Mouse (Mus musculus) embryonic facial prominence, embryonic 12.5 days (tissue): ENCODE results near the gene Rnf20. TPM values are rescaled to one million over a fixed set of nuclear protein-coding genes. Genes with fewer than 3 reads are reported as not detected.

Experiments used
- ATAC-seq: fragments of 200-750 bp; cut with Nextera tagmentation; 2 replicates; pipeline ENCODE4 v1.8.0; 2017; ENCODE audit not compliant: insufficient number of reproducible peaks, insufficient read depth, low FRiP score, low TSS enrichment
- H3K27ac ChIP-seq: fragments of 300-500 bp; sonication (generic); 2 replicates; pipeline ENCODE4 v1.5.1; 2016; ENCODE audit warnings: mild to moderate bottlenecking
- H3K27me3 ChIP-seq: fragments of 300-500 bp; sonication (generic); 2 replicates; pipeline ENCODE4 v1.6.1; 2016; ENCODE audit warnings: mild to moderate bottlenecking, moderate library complexity
- H3K36me3 ChIP-seq: fragments of 300-500 bp; sonication (generic); 2 replicates; pipeline ENCODE4 v1.6.1; 2016; ENCODE audit warnings: mild to moderate bottlenecking
- H3K4me1 ChIP-seq: fragments of 300-500 bp; sonication (generic); 2 replicates; pipeline ENCODE4 v1.6.1; 2016
- H3K4me2 ChIP-seq: fragments of 300-500 bp; sonication (generic); replicated peaks from 2 replicates; pipeline ENCODE4 v1.6.1; 2016; ENCODE audit warnings: mild to moderate bottlenecking, moderate library complexity
- H3K4me3 ChIP-seq: fragments of 300-500 bp; sonication (generic); 2 replicates; pipeline ENCODE4 v1.5.1; 2016; ENCODE audit warnings: mild to moderate bottlenecking
- H3K9ac ChIP-seq: fragments of 300-500 bp; sonication (generic); 2 replicates; pipeline ENCODE4 v1.6.1; 2016; ENCODE audit warnings: mild to moderate bottlenecking, moderate library complexity
- H3K9me3 ChIP-seq: fragments of 300-500 bp; sonication (generic); 2 replicates; pipeline ENCODE4 v1.6.1; 2016; ENCODE audit warnings: mild to moderate bottlenecking, moderate library complexity
- WGBS: fragments of 180-500 bp; shearing (Covaris S2); methylation state at CpG from one replicate; pipeline ENCODE4 v1.1.7; 2016; 5-methylcytosine and 5-hydroxymethylcytosine counted together
- polyA plus RNA-seq: library from polyadenylated mRNA; unstranded; fragments of >200 nt; fragmentation: Nextera tagmentation; extraction: Ambion mirVana; gene quantifications from 2 replicates; pipeline ENCODE4 v1.2.1, GENCODE M21; 2016

The Rnf20 gene
- polyA plus RNA-seq, 1 experiment from 2014 or later: 56.3 TPM

DNA sequence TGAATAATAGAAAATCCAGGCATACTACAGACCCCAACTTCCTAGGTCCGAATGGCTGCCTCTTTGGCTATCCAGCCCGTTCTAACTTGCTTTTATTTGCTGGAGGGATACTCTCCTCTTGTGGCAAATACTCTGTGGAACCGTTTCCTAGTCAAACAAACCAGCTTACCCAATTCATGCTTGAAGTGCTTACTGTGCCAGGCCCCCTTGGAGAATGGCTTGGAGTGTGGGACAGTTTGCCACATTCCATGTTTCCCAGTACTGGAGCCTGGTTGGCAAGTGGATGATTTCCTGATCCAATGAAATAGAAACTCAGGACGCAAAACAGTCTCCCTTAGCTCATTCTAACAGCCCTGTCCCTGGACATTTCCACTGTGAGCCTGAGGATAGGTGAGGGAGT lies 30.4 kb downstream of the Rnf20 start:
- peaks cover 27% of the 10 kb centered on the region for H3K36me3 ChIP-seq
- no peak overlapping the region for H3K4me2 ChIP-seq
- H3K9ac ChIP-seq: no peak overlapping the region
- ATAC-seq: no peak
- no peak overlapping the region for H3K4me3 ChIP-seq
- no peaks in the 10 kb centered on the region for H3K27me3 ChIP-seq
- H3K27ac ChIP-seq: no peak overlapping the region
- H3K9me3 ChIP-seq: no peaks in the 10 kb centered on the region
- WGBS: 85% methylated on average over 4 of the region's 4 CpGs
- no peaks in the 10 kb centered on the region for H3K4me1 ChIP-seq

DNA sequence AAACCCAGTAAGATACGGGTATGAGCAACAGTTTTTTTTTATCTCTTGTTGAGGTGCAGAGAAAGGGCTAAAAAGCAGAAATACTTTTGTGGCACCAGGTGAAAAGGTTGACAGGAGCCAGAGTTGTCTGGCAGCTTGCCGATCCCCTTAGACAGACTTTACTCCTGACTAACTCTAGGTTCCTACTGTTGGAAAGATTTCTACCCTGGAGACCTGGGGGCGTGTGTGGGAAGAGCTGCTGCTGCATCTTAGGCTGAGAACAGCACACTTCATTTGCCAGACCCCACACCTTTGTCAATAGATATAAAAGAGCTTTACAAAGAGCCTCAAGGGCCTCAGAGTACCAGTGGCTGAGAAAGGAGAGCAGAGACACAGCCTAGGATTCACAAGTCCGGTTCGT lies 33.0 kb downstream of the Rnf20 start:
- H3K4me3 ChIP-seq: no peak overlapping the region
- no peak overlapping the region for H3K27ac ChIP-seq
- no peak overlapping the region for H3K9ac ChIP-seq
- H3K9me3 ChIP-seq: no peaks in the 10 kb centered on the region
- H3K4me2 ChIP-seq: no peak overlapping the region
- H3K4me1 ChIP-seq: no peaks in the 10 kb centered on the region
- no peaks in the 10 kb centered on the region for H3K27me3 ChIP-seq
- 85% methylated on average over 5 of the region's 5 CpGs for WGBS
- no peak for ATAC-seq
- peaks cover 14% of the 10 kb centered on the region for H3K36me3 ChIP-seq

DNA sequence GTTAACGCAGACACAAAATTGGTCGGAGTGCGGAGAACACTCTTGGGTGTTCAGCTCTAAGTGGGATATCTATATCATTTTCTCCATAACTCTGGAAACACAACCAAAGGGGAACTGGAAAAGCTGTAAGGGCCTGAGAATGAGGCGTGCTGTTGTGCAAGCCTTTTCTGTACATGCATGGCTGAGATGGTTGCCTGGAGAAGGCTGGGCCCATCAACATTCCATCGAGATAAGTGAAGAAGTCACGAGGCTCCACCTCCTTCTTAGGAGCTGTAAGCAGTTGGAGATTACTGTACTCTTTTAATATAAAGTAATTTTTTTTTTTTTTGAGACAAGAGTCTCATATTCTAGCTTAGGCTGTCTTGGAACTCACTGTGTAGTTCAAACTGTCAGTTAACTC lies 44.3 kb downstream of the Rnf20 start:
- no peak overlapping the region for H3K9ac ChIP-seq
- 88% methylated on average over 6 of the region's 6 CpGs for WGBS
- no peaks in the 10 kb centered on the region for H3K9me3 ChIP-seq
- no peaks in the 10 kb centered on the region for H3K27me3 ChIP-seq
- H3K36me3 ChIP-seq: no peaks in the 10 kb centered on the region
- no peaks in the 10 kb centered on the region for H3K4me1 ChIP-seq
- no peak for ATAC-seq
- H3K4me2 ChIP-seq: no peak overlapping the region
- no peak overlapping the region for H3K27ac ChIP-seq
- H3K4me3 ChIP-seq: no peak overlapping the region

DNA sequence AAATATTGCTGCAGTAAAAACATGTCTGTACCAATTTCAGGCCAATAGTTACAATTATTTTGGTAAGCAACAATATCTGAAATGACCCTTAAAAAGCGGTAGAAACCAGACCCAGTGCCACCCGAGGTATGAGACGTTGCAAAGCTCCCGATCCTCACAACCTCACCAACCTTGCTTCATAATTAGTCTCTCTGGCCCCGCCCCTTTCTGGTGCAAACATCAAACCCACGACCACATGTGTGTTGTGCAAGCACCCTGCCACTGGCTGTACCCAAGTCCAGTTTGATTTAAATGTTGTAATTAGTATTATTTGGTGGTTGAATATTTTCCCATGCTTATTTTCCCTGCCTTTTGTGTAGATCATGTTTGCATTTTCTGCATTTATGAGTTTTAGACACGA lies 45.0 kb downstream of the Rnf20 start:
- Histone ChIP-seq H3K36me3 (no peaks in the 10 kb centered on the region), H3K9ac (no peak overlapping the region), H3K4me3 (no peak overlapping the region), H3K9me3 (no peaks in the 10 kb centered on the region), H3K27me3 (no peaks in the 10 kb centered on the region), H3K4me2 (no peak overlapping the region), H3K4me1 (no peaks in the 10 kb centered on the region), H3K27ac (no peak overlapping the region)
- no peak for ATAC-seq
- 77% methylated on average over 7 of the region's 7 CpGs for WGBS

DNA sequence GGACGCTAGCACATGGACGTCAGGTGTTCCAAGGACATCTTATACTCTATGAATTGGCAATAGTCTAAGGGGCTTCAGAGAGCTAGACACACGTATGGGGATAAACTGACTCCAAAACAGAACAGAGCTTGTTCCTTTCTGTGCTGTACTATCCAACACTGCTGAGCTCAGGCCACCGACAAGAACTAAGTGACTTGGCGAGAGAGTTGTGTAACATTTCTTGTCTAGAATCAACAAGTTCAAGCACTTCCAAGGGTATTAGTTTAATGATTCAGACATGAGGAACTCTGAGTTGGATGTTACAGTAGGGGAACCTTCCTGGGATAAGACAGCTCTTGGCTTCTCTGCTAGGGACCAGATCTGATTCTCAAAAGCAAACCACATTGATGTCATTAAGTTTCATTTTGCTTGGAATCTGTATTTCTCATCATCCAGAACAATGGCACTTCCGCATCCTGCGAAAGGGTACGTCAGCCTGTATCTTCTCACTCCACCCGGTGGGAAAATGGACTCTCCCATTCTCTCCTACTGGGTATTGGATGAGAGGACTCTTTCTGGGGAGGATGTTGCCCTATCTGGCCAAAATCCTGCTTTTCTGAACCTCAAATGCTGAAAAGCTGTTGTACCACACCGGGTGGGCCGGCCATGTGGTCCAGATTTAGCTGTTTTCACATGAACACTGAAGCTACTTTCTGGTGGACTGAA lies 48.5 kb downstream of the Rnf20 start:
- ATAC-seq: no peak
- H3K9me3 ChIP-seq: no peaks in the 10 kb centered on the region
- WGBS: 90% methylated on average over 11 of the region's 11 CpGs

DNA sequence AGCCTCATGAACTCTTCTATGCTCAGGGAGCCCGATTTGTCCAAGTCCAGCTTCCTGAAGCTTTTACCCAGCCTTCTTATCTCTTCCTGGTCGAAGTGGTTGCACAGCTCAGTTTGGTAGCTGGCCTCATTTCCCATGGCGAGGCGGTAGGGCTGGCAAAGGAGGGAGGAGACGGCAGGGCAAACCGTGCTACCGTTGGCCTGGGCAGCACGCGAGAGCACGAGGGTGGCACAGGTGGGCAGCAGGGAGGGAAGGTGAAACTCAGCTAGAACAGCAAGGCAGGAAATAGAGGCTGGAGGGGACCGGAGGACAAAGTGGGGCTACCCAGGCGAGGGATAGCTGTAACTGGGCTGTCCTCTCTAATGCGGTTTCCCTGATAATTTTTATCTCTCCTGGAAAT lies 50.0 kb downstream of the Rnf20 start, which contains the start of gene Ppp3r2:
Gene Ppp3r2, minus strand, starts transcription at position 213 of the 400 bp plus-strand sequence.
- Histone ChIP-seq H3K4me3 (no peak within 1 kb of the TSS), H3K4me1 (no peaks in the 10 kb centered on the region), H3K36me3 (no peaks in the 10 kb centered on the region), H3K27ac (no peak within 1 kb of the TSS), H3K27me3 (no peaks in the 10 kb centered on the region), H3K4me2 (no peak within 1 kb of the TSS), H3K9me3 (no peaks in the 10 kb centered on the region), H3K9ac (no peak within 1 kb of the TSS)
- ATAC-seq: no peak
- 83% methylated on average over 13 of the region's 13 CpGs for WGBS

More for the DNA sequence above, 48.5 kb downstream of the Rnf20 start:
- Histone ChIP-seq H3K4me1 (no peaks in the 10 kb centered on the region), H3K4me3 (no peak overlapping the region), H3K27me3 (no peaks in the 10 kb centered on the region), H3K27ac (no peak overlapping the region), H3K4me2 (no peak overlapping the region), H3K9ac (no peak overlapping the region), H3K36me3 (no peaks in the 10 kb centered on the region)

DNA sequence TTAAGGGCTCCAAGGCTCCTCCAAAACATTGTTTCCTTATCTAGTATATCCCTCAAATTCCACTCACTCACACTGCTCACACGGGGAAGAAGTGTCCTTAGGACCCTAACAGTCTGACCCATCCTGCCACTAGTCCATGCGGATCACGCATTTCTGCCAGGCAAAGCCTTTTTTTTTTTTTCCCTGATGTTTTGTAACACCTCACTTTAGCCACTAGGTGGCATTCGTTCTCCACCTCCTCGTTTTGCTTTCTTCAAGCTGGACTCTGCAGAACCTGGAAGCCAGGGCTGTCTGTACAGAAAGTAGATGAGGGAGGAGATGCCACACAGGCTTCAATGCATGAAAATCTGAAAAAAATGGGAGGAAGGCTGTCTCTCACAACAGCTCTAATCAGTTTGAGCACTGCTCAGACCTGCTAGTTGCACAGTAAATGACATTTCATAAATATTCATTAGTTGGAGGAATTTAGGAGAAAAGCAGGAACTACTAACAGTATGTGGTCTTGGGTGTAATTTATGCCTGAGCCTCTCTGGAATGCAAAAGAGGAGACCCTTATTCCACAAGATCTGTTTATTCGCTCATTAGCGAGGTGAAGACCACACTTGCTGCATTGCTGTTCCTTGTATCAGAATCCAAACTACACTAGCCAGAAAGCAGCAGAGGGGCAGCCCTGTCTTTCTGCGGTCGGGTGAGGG lies 56.9 kb downstream of the Rnf20 start:
- no peaks in the 10 kb centered on the region for H3K9me3 ChIP-seq
- 21% methylated on average over 9 of the region's 9 CpGs for WGBS
- H3K27ac ChIP-seq: no peak overlapping the region
- no peak overlapping the region for H3K4me2 ChIP-seq
- 0 out of 2 replicates have a peak, but pooled peaks have one; percentile 35 for ATAC-seq
- no peak overlapping the region for H3K4me3 ChIP-seq
- 0 out of 2 replicates have a peak, but pooled peaks cover 5% of the 10 kb centered on the region for H3K4me1 ChIP-seq
- no peak overlapping the region for H3K9ac ChIP-seq
- no peaks in the 10 kb centered on the region for H3K36me3 ChIP-seq
- H3K27me3 ChIP-seq: no peaks in the 10 kb centered on the region

DNA sequence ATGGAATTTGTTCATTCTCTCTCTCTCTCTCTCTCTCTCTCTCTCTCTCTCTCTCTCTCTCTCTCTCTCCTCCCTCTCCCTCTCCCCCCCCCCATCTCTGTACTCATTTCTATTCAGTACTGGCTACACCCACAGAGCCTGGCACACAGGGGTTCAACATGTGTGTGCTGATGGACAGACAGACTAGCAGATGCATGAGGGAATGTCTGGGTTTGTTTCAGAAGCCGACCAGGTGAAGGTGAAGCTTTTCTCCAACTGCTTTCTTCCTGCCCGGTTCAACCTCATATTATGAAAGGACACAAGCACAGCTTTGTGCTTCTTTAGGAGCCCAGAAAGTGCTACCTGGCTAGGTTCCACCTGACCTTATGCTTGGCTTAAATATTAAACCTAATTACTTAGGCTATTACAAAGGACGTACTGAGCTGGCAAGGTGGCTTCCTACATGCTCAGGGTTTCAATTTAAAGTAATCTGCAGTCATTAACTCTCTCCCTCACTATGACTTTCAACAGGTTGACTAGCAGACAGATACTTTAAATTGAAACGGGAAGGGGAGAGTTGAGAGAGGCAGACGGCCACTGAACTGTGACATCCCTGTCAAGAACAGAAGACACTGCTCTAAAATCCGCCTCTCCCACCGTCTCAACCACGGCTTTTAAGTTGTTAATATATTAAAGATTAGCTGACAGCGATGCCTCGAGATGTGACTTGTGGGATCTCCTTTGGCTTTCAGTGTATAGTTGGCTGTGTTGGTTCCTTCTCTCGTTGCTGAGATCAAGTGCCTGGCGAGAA lies 59.8 kb downstream of the Rnf20 start:
- 73% methylated on average over 12 of the region's 12 CpGs for WGBS
- Histone ChIP-seq H3K27me3 (no peaks in the 10 kb centered on the region), H3K9me3 (no peaks in the 10 kb centered on the region), H3K4me3 (no peak overlapping the region), H3K27ac (no peak overlapping the region), H3K9ac (no peak overlapping the region), H3K4me2 (no peak overlapping the region), H3K36me3 (no peaks in the 10 kb centered on the region), H3K4me1 (0 out of 2 replicates have a peak, but pooled peaks cover 5% of the 10 kb centered on the region)
- ATAC-seq: no peak

Other genes starting within 250 kb of the Rnf20 start
- 0.32 TPM in 1 of 2 replicates, not detected in the other for gene Acnat2, start 223.9 kb upstream of the Rnf20 start, polyA plus RNA-seq
- gene Acnat1, start 158.1 kb upstream of the Rnf20 start, polyA plus RNA-seq: not detected in 2 replicates
- 0.08 and 0.24 TPM in 2 replicates for gene Baat, start 125.4 kb upstream of the Rnf20 start, polyA plus RNA-seq
- 85.6 and 87.7 TPM in 2 replicates for gene Mrpl50, start 110.9 kb upstream of the Rnf20 start, polyA plus RNA-seq
- 11.8 and 12.5 TPM in 2 replicates for gene Zfp189, start 110.8 kb upstream of the Rnf20 start, polyA plus RNA-seq
- gene Aldob, start 82.5 kb upstream of the Rnf20 start, polyA plus RNA-seq: 0.10 TPM in 1 of 2 replicates, not detected in the other
- 25.0 and 26.1 TPM in 2 replicates for gene Tmem246, start 34.1 kb upstream of the Rnf20 start, polyA plus RNA-seq
- gene Ppp3r2, start 50.0 kb downstream of the Rnf20 start, polyA plus RNA-seq: 0.08 and 0.17 TPM in 2 replicates
- gene Grin3a, start 213.7 kb downstream of the Rnf20 start, polyA plus RNA-seq: 2.5 TPM in 2 replicates